Mouse (Mus musculus) ES-Bruce4 (cell line): ENCODE results near the gene Anxa11.

Source experiments
- CTCF ChIP-seq: IDR thresholded peaks from one replicate; pipeline ENCODE4 v1.8.1; 2011; ENCODE audit warnings: low read depth, low read length
- EP300 ChIP-seq: IDR thresholded peaks from 2 replicates; pipeline ENCODE4 v1.6.1; 2011; ENCODE audit warnings: low read depth, low read length; ENCODE audit not compliant: insufficient read depth
- POLR2A ChIP-seq: IDR thresholded peaks from one replicate; pipeline ENCODE4 v1.8.1; 2011; ENCODE audit warnings: low read length; ENCODE audit not compliant: insufficient read depth

DNA sequence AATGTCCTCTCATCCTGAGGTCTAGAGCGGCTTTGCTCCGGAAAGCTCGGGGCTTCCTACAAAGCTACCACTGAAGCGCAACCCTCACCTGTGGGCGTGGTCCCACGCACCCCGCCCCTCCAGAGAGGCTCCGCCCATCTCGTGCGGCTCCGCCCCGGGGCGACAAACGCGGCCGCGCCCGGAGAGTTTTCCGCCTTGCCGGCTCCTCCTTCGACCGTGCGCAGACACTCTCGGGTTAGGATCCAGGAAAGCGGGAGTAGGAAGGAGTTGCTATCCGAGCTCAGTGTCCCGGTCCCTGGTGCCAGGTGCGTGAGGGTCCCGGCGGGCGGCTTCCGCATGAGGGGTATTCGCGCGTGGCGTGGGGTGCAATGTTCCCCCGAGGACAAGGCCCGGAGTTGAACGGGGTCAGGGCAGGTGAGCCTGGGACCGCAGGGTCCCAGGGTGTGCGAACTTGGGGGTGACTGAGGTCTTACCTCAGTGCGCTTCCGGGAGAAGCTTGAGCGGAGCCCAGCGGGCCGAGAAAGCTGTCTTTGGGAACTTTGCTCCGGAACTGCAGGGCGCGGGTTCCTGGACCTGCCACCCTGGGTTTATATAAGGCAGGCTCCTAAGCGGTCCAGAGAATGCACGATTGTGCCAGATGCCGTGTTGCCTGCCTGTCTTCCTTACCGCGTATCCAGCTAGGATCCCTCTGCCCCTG, at the start of gene Anxa11:
- TF ChIP-seq EP300 (no peak), CTCF (no peak), POLR2A (peak; percentile 68)
